Mouse (Mus musculus) heart, adult 11 months (tissue): Measurements from ENCODE around the gene Tnfrsf21.
A peak's percentile ranks its signal among the peaks of the same experiment; 100 is the strongest.

ENCODE experiments used
- DNase-seq: peaks from one replicate; pipeline ENCODE4 v3.0.0; 2022

Tnfrsf21 gene

GRCm38 (mm10) chr17:43025819-43026593 lies 9.7 kb downstream of the Tnfrsf21 start:
- DNase-seq = no peak

- no peak for DNase-seq
Observed at GRCm38 (mm10) chr17:43026708-43027107, 10.4 kb downstream of the Tnfrsf21 start.

- DNase-seq = no peak
Observed at GRCm38 (mm10) chr17:43029546-43029945, 13.2 kb downstream of the Tnfrsf21 start.

- no peak for DNase-seq
Observed at GRCm38 (mm10) chr17:43030290-43030689, 13.9 kb downstream of the Tnfrsf21 start.

- peak; percentile 91 for DNase-seq
Observed at GRCm38 (mm10) chr17:43032489-43033036, 16.2 kb downstream of the Tnfrsf21 start.

- DNase-seq = no peak
Observed at GRCm38 (mm10) chr17:43035386-43035785, 19.0 kb downstream of the Tnfrsf21 start.

GRCm38 (mm10) chr17:43036058-43036757 lies 19.9 kb downstream of the Tnfrsf21 start:
- peak; percentile 95 for DNase-seq

GRCm38 (mm10) chr17:43040571-43040970 lies 24.2 kb downstream of the Tnfrsf21 start:
- no peak for DNase-seq

GRCm38 (mm10) chr17:43050619-43051018 lies 34.3 kb downstream of the Tnfrsf21 start:
- no peak for DNase-seq

GRCm38 (mm10) chr17:43052791-43053190 lies 36.4 kb downstream of the Tnfrsf21 start:
- no peak for DNase-seq

- no peak for DNase-seq
Observed at GRCm38 (mm10) chr17:43053943-43054342, 37.6 kb downstream of the Tnfrsf21 start.

GRCm38 (mm10) chr17:43058277-43059025 lies 42.1 kb downstream of the Tnfrsf21 start:
- no peak for DNase-seq

GRCm38 (mm10) chr17:43064705-43065104 lies 48.4 kb downstream of the Tnfrsf21 start:
- no peak for DNase-seq

- DNase-seq = no peak
Observed at GRCm38 (mm10) chr17:43068846-43069553, 52.6 kb downstream of the Tnfrsf21 start.

- no peak for DNase-seq
Observed at GRCm38 (mm10) chr17:43070946-43071345, 54.6 kb downstream of the Tnfrsf21 start.

GRCm38 (mm10) chr17:43072142-43072786 lies 55.9 kb downstream of the Tnfrsf21 start:
- peak; percentile 90 for DNase-seq

- DNase-seq = peak; percentile 93
Observed at GRCm38 (mm10) chr17:43072787-43073148, 56.4 kb downstream of the Tnfrsf21 start.

- DNase-seq = no peak
Observed at GRCm38 (mm10) chr17:43074391-43074790, 58.0 kb downstream of the Tnfrsf21 start.

- peak; percentile 95 for DNase-seq
Observed at GRCm38 (mm10) chr17:43075100-43075499, 58.7 kb downstream of the Tnfrsf21 start.

GRCm38 (mm10) chr17:43075937-43076336 lies 59.6 kb downstream of the Tnfrsf21 start:
- DNase-seq = no peak

- DNase-seq = peak; percentile 98
Observed at GRCm38 (mm10) chr17:43076801-43077493, 60.6 kb downstream of the Tnfrsf21 start.
